Mouse (Mus musculus) heart, embryonic 16.5 days (tissue): ENCODE data around the gene Zdhhc23. TPM values are rescaled to one million over a fixed set of nuclear protein-coding genes. Genes with fewer than 3 reads are reported as not detected.
A peak's percentile ranks its signal among the peaks of the same experiment; 100 is the strongest.

Experiments
- ATAC-seq: fragments of 200-750 bp; cut with Nextera tagmentation; replicated peaks from 2 replicates; pipeline ENCODE4 v1.8.0; 2017; ENCODE audit warnings: moderate number of reproducible peaks; ENCODE audit not compliant: insufficient read depth, low FRiP score; ENCODE audit errors: extremely low read depth
- H3K27ac ChIP-seq: fragments of 300-500 bp; sonication (generic); 2 replicates; pipeline ENCODE4 v1.5.1; 2014; ENCODE audit warnings: mild to moderate bottlenecking, low read length, control low read depth, moderate library complexity
- H3K27me3 ChIP-seq: fragments of 300-500 bp; sonication (generic); 2 replicates; pipeline ENCODE4 v1.6.1; 2014; ENCODE audit warnings: low read length, mixed read lengths; ENCODE audit not compliant: control insufficient read depth, insufficient read depth
- H3K36me3 ChIP-seq: fragments of 300-500 bp; sonication (generic); 2 replicates; pipeline ENCODE4 v1.6.1; 2014; ENCODE audit not compliant: control insufficient read depth, insufficient read depth
- H3K4me1 ChIP-seq: fragments of 300-500 bp; sonication (generic); 2 replicates; pipeline ENCODE4 v1.6.1; 2014; ENCODE audit warnings: low read length, mixed read lengths; ENCODE audit not compliant: control insufficient read depth, insufficient read depth
- H3K4me2 ChIP-seq: fragments of 300-500 bp; sonication (generic); 2 replicates; pipeline ENCODE4 v1.6.1; 2014; ENCODE audit warnings: low read depth, mild to moderate bottlenecking, control low read depth, low read length
- H3K4me3 ChIP-seq: fragments of 300-500 bp; sonication (generic); 2 replicates; pipeline ENCODE4 v1.5.1; 2014; ENCODE audit warnings: mild to moderate bottlenecking, control low read depth, low read length
- H3K9ac ChIP-seq: fragments of 300-500 bp; sonication (generic); 2 replicates; pipeline ENCODE4 v1.6.1; 2014; ENCODE audit warnings: low read length, control low read depth
- H3K9me3 ChIP-seq: fragments of 300-500 bp; sonication (generic); replicated peaks from 2 replicates; pipeline ENCODE4 v1.6.1; 2016; ENCODE audit warnings: low read length; ENCODE audit not compliant: control insufficient read depth
- WGBS: fragments of 180-500 bp; shearing (Covaris S2); extraction: QIAGEN DNeasy Blood & Tissue Kit; methylation state at CpG from one replicate; pipeline ENCODE4 v1.1.7; 2014; 5-methylcytosine and 5-hydroxymethylcytosine counted together
- polyA plus RNA-seq: library from polyadenylated mRNA; unstranded; fragments of >200 nt; fragmentation: Nextera tagmentation; extraction: Ambion mirVana; gene quantifications from 2 replicates; pipeline ENCODE4 v1.2.1, GENCODE M21; 2015

Gene Zdhhc23
- polyA plus RNA-seq, result 1.1 and 1.3 TPM in 2 replicates

GRCm38 (mm10) chr16:43979328-43980109, at the start of gene Zdhhc23:
Gene Zdhhc23, minus strand, starts transcription at chr16:43979791.
- Histone ChIP-seq H3K27me3 (peaks cover 7% of the 10 kb centered on the region), H3K9ac (peak within 1 kb of the TSS; percentile 78), H3K4me1 (peaks cover 3% of the 10 kb centered on the region; the same call in 1 of the 2 replicates), H3K27ac (no peak within 1 kb of the TSS), H3K36me3 (no peaks in the 10 kb centered on the region), H3K4me3 (peak within 1 kb of the TSS; percentile 84), H3K4me2 (peak within 1 kb of the TSS; percentile 100), H3K9me3 (no peaks in the 10 kb centered on the region)
- peak; percentile 75 for ATAC-seq
- under 1% methylated on average over 94 of the region's 103 CpGs for whole genome bisulfite sequencing

DNA sequence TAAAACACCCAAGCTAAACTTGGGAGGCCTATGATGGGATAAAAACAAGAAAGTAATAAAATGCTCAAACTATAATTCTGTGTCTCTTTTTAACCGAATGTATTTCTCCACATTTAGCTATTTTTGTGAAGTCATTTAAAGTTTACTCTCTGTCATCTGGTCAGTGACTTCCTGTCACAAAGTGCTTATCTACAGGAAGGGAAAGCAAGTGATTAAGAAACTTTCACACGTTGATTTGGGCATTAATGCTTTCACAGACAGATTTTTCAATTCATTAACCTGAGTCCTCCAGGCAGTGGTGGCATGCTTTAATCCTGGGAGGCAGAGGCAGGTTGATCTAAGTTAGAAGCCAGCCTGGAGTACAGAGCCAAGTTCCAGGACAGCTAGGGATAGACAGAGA, 49.7 kb upstream of the Zdhhc23 start:
- Histone ChIP-seq H3K4me1 (no peaks in the 10 kb centered on the region), H3K36me3 (no peaks in the 10 kb centered on the region), H3K9ac (no peak overlapping the region), H3K9me3 (no peaks in the 10 kb centered on the region), H3K27me3 (no peaks in the 10 kb centered on the region), H3K4me2 (no peak overlapping the region), H3K4me3 (no peak overlapping the region), H3K27ac (no peak overlapping the region)
- 36% methylated on average over 2 of the region's 2 CpGs for WGBS
- no peak for ATAC-seq

- Histone ChIP-seq H3K27ac (no peak overlapping the region), H3K4me3 (no peak overlapping the region), H3K9ac (no peak overlapping the region), H3K36me3 (no peaks in the 10 kb centered on the region), H3K9me3 (no peaks in the 10 kb centered on the region), H3K4me1 (no peaks in the 10 kb centered on the region), H3K4me2 (no peak overlapping the region), H3K27me3 (no peaks in the 10 kb centered on the region)
- 88% methylated on average over 9 of the region's 9 CpGs for WGBS
- ATAC-seq, result no peak
Measured at GRCm38 (mm10) chr16:44026822-44027221, 47.2 kb upstream of the Zdhhc23 start.

- Histone ChIP-seq H3K4me3 (no peak overlapping the region), H3K4me2 (no peak overlapping the region)
- 73% methylated on average over 6 of the region's 6 CpGs for WGBS
Measured at GRCm38 (mm10) chr16:44026210-44026609, 46.6 kb upstream of the Zdhhc23 start.

DNA sequence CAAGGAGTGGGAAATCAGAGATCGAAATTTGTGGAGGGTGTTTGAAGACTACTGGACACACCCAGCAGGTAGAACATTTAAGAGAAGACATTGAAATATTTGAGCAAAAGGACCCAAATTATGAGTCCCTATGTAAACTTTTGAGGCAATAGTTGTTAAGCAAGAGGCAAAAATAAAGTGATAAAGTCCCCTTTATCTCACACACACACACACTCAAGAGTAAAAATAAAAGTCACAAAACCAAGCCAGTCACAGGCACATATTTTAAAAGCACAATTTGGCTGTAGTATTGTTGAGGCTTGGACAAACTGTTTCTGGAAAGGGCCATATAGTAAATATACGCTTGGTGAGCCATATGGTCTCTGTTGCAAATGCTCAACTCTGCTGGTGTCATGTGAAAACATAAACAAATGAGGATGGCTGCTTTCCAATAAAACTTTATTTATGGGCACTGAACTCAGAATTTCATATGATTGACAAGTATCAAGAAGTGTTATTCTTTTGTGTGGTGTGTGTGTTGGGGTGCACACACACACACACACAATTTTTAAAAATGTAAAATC, 39.5 kb upstream of the Zdhhc23 start:
- H3K4me2 ChIP-seq, result peak overlapping the region; percentile 40; the same call in 1 of the 2 replicates
- no peak for ATAC-seq
- no peaks in the 10 kb centered on the region for H3K36me3 ChIP-seq
- no peaks in the 10 kb centered on the region for H3K9me3 ChIP-seq
- peaks cover 5% of the 10 kb centered on the region for H3K4me1 ChIP-seq
- H3K27ac ChIP-seq, result no peak overlapping the region
- no peak overlapping the region for H3K9ac ChIP-seq
- 63% methylated on average over 2 of the region's 2 CpGs for WGBS
- no peaks in the 10 kb centered on the region for H3K27me3 ChIP-seq
- no peak overlapping the region for H3K4me3 ChIP-seq

More at GRCm38 (mm10) chr16:44026210-44026609, 46.6 kb upstream of the Zdhhc23 start:
- Histone ChIP-seq H3K4me1 (no peaks in the 10 kb centered on the region), H3K36me3 (no peaks in the 10 kb centered on the region), H3K27ac (no peak overlapping the region), H3K9me3 (no peaks in the 10 kb centered on the region), H3K27me3 (no peaks in the 10 kb centered on the region), H3K9ac (no peak overlapping the region)
- no peak for ATAC-seq

DNA sequence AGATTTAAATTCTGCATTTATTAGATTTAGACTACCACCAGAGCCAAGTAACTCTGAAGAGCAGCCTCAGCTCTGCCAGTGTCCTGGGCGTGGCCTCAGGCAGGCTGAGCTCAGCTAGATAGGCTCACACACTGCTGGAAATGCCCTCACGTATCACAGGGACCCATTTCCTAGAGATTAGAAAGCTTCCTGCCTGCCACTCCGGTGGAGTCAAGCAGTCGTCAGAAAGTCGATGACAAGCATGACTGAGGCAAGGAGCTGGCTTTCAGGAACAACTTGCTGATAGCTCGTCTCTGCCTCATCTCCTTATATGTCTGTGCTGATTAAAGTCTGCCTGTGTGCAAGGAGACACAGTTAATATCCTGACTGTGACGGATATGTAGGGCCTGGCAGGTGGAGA, 38.8 kb upstream of the Zdhhc23 start:
- Histone ChIP-seq H3K4me1 (peaks cover 5% of the 10 kb centered on the region), H3K4me3 (no peak overlapping the region), H3K4me2 (peak overlapping the region; percentile 40; the same call in 1 of the 2 replicates), H3K9me3 (no peaks in the 10 kb centered on the region), H3K27ac (peak overlapping the region; percentile 49), H3K27me3 (no peaks in the 10 kb centered on the region), H3K36me3 (no peaks in the 10 kb centered on the region), H3K9ac (no peak overlapping the region)
- peak; percentile 75 for ATAC-seq
- 10% methylated on average over 7 of the region's 7 CpGs for WGBS

- H3K36me3 ChIP-seq, result no peaks in the 10 kb centered on the region
- WGBS, result 75% methylated on average over 4 of the region's 4 CpGs
- no peak overlapping the region for H3K9ac ChIP-seq
- no peak for ATAC-seq
- H3K4me2 ChIP-seq, result no peak overlapping the region
- no peaks in the 10 kb centered on the region for H3K27me3 ChIP-seq
- no peaks in the 10 kb centered on the region for H3K9me3 ChIP-seq
- peaks cover 5% of the 10 kb centered on the region for H3K4me1 ChIP-seq
- H3K4me3 ChIP-seq, result no peak overlapping the region
- no peak overlapping the region for H3K27ac ChIP-seq
Measured at GRCm38 (mm10) chr16:44017707-44018106, 38.1 kb upstream of the Zdhhc23 start.

DNA sequence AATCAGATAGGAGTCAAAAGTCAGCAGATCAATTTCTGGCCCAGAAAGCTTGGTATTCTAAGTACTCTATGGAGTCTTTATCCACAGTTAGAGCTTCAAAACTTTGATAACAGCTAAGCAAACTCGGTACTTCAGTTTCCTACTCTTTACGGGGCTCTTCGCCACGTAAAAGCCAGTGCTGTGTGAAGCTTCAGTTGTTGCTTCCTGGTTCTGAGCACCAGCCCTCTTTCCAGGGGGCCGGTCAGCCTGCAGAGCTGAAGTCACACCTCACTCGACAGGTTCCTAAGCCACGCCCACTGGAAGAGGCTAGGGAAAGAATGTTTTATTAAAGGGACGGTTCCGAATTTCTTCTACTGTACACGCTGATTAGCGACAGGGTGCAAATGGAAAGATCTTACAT, 36.6 kb upstream of the Zdhhc23 start:
- H3K27me3 ChIP-seq, result no peaks in the 10 kb centered on the region
- H3K4me1 ChIP-seq, result peaks cover 5% of the 10 kb centered on the region
- WGBS, result 6% methylated on average over 11 of the region's 11 CpGs
- no peak overlapping the region for H3K27ac ChIP-seq
- peak overlapping the region; percentile 44 for H3K4me3 ChIP-seq
- peak overlapping the region; percentile 46 for H3K9ac ChIP-seq
- ATAC-seq, result no peak; the same call in 1 of the 2 replicates
- H3K9me3 ChIP-seq, result no peaks in the 10 kb centered on the region
- H3K36me3 ChIP-seq, result no peaks in the 10 kb centered on the region
- H3K4me2 ChIP-seq, result peak overlapping the region; percentile 69
